Comparison of ENCODE assay signal across 1 mouse cellular context in the genomic region with DNA sequence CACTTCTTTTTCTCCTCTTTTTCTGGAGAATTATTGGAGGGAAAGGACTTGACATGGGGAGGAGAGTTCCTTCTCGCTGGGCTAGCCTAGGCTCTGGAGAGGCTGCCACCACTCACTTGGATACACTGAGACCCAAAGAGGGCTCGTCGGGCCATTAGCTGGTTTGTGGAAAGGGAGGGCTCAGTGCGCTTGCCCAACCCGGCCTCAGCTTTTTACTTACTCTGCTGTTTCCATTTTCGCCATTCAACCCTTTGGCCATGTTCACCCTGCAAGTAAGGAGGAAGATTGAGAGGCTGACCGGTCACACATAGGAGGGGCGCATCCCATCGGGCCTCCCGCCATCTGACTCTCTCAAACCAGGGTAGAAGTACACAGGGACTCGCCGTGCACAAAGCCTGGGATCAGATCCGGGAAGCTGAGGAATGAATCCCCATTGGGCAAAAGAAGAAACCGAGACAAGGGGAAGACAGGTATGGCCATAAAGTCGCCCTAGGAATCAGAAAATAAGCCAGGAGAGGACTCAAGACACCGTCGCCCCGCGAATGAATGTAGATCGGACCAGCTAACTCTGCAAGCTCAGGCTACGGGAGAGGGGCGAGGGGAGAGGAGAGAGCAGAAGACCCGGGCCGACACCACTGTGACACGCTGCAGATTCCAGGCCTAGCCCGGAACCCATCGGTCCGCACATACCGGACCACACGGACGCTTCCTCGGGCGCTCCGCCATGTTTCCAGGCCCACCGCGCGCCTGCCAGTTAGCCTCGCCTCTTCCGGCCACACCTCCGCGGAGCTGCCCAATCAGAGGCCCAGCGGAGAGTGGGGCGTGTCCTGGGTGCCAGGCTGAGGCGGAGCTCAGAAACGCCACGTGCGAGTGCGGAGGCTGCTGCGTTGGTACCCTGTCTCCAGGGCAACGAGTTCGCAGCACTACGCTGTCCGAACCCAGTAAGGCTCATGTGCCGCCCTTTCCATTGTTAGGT.
TF ChIP-seq lines count a peak whose summit lies in the region.

TSS of gene Spout1 (minus strand) at position 760 of the 976 bp plus-strand sequence.

TF ChIP-seq in CH12.LX, 34 proteins besides CTCF, POLR2A, EP300 and RAD21 (continued from another document):
- TF ChIP-seq SIN3A (IDR thresholded peaks at IDR 0.05; ENCODE audit: low read length) (peak; percentile 98), JUN (IDR thresholded peaks at IDR 0.05; ENCODE audit: insufficient read depth, low read depth, low read length) (no peak), HCFC1 (IDR thresholded peaks at IDR 0.05; ENCODE audit: low read depth, low read length) (peak; percentile 85), MEF2A (IDR thresholded peaks at IDR 0.05; ENCODE audit: borderline replicate concordance, low read depth, low read length) (peak; percentile 8; the same call in 1 of the 2 replicates), ZC3H11A (IDR thresholded peaks at IDR 0.05; ENCODE audit: low read depth, low read length) (no peak), RCOR1 (conservative IDR thresholded peaks at IDR 0.05; ENCODE audit: low read depth, low read length) (no peak), USF1 (IDR thresholded peaks at IDR 0.05; ENCODE audit: low read depth, low read length) (0 out of 2 replicates have a peak, but pooled peaks have one; percentile 12), SMC3 (IDR thresholded peaks at IDR 0.05; ENCODE audit: low read depth, low read length) (no peak), NELFE (IDR thresholded peaks at IDR 0.05; ENCODE audit: low read depth, low read length) (peak; percentile 77; the same call in 1 of the 2 replicates), PAX5 (IDR thresholded peaks at IDR 0.05; ENCODE audit: low read length) (no peak), MAX (IDR thresholded peaks at IDR 0.05; ENCODE audit: low read length) (peak; percentile 98), E2F4 (IDR thresholded peaks at IDR 0.05; ENCODE audit: insufficient replicate concordance, low read depth, low read length) (no peak)
